Mouse (Mus musculus): ENCODE results near the gene Nr1d1.

DNA sequence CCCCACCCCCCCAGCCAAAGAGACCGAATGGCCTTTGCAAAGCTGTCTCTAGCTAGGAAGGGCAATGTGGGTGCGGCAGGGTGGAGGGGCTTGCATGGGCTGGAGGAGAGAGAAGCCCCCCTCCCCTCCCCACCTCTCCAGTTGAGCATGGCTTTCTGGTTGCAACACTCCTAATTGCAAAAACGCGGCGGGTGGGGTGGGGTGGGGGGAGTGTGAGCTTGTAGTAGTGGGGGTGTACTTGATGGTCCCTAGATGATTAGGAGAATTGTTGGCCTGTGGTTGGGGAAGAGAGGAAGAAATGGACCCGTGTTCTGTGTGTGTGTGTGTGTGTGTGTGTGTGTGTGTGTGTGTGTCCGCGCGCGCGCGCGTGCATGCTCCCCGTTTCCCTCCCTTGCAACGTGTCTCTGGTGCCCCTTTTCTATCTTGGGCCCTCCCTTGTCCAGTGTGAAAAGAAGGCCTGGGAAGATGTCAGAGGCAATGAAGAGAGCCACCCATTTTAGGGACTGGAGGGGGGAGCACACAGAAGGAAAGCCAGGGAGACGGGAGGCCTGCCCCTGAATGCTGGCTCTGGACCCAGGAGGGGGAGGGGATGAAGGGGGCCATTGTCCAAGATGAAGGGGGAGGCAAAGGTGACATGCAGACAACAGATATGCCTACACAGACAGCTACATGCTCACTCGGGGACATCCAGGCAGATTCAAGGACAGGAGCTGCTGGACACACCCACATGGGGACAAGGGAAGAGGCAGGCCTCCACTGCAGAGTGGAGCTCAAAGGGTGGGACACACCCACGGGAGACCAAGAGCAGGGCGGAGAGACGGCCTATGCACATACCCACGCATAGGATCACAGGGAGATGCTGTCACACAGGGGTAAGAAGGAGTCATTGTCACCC lies 32.5 kb downstream of the Nr1d1 start:
- TF ChIP-seq POLR2A (IDR thresholded peaks at IDR 0.05; ENCODE audit: extremely low read depth, insufficient read depth, low read length) (no peak), CTCF (IDR thresholded peaks at IDR 0.05; ENCODE audit: low read depth, low read length) (no peak)

Measured in liver, adult 2 months (tissue).